Mouse (Mus musculus) cerebellum, adult 8-10 months (tissue): ENCODE measurements at regions not wholly inside any gene's neighbourhood (a gene's known extent, or its start where the extent isn't known, plus 50 kb on each side); places are given as distances from the start of the nearest gene placed in this dataset.

ENCODE experiments used
- DNase-seq: peaks from one replicate; pipeline ENCODE4 v3.0.0; 2022

- no peak for DNase-seq
These were observed 65.6 kb downstream of the En1 start for GRCm38 (mm10) chr1:120667776-120668175.

- DNase-seq: no peak
These were observed 81.5 kb downstream of the En1 start for GRCm38 (mm10) chr1:120683532-120684245.

GRCm38 (mm10) chr1:120685650-120686244 is 83.5 kb downstream of the En1 start:
- DNase-seq: no peak

- DNase-seq: no peak
These were observed 89.4 kb downstream of the En1 start for GRCm38 (mm10) chr1:120691571-120691970.

GRCm38 (mm10) chr1:120698189-120698588 is 96.0 kb downstream of the En1 start:
- DNase-seq: no peak

- DNase-seq: no peak
These were observed 102.0 kb downstream of the En1 start for GRCm38 (mm10) chr1:120704201-120704600.

- DNase-seq: no peak
These were observed 103.8 kb downstream of the En1 start for GRCm38 (mm10) chr1:120706011-120706410.

- no peak for DNase-seq
These were observed 106.3 kb downstream of the En1 start for GRCm38 (mm10) chr1:120708511-120708910.

- no peak for DNase-seq
These were observed 113.1 kb downstream of the En1 start for GRCm38 (mm10) chr1:120715105-120715877.

- no peak for DNase-seq
These were observed 124.6 kb downstream of the En1 start for GRCm38 (mm10) chr1:120726777-120727176.

- no peak for DNase-seq
These were observed 125.2 kb downstream of the En1 start for GRCm38 (mm10) chr1:120727427-120727826.

GRCm38 (mm10) chr1:120732003-120732402 is 129.8 kb downstream of the En1 start:
- no peak for DNase-seq

GRCm38 (mm10) chr1:120733683-120734082 is 131.5 kb downstream of the En1 start:
- no peak for DNase-seq

GRCm38 (mm10) chr1:120734846-120735245 is 132.6 kb downstream of the En1 start:
- DNase-seq: no peak

- DNase-seq: no peak
These were observed 137.3 kb downstream of the En1 start for GRCm38 (mm10) chr1:120739499-120739898.

GRCm38 (mm10) chr1:120741091-120741740 is 139.0 kb downstream of the En1 start:
- DNase-seq: no peak

GRCm38 (mm10) chr1:120748963-120749362 is 146.7 kb downstream of the En1 start:
- DNase-seq: no peak

GRCm38 (mm10) chr1:120753406-120753805 is 151.2 kb downstream of the En1 start:
- DNase-seq: no peak

GRCm38 (mm10) chr1:120754337-120754736 is 152.1 kb downstream of the En1 start:
- DNase-seq: no peak

GRCm38 (mm10) chr1:120757283-120757821 is 155.1 kb downstream of the En1 start:
- no peak for DNase-seq

- DNase-seq: no peak
These were observed 156.0 kb downstream of the En1 start for GRCm38 (mm10) chr1:120758172-120758571.

- no peak for DNase-seq
These were observed 156.5 kb downstream of the En1 start for GRCm38 (mm10) chr1:120758762-120759161.

- DNase-seq: no peak
These were observed 157.2 kb downstream of the En1 start for GRCm38 (mm10) chr1:120759380-120759779.
